Mouse (Mus musculus) bone marrow, adult 2 months (tissue): ENCODE results near the gene Ccl1. TPM values are rescaled to one million over a fixed set of nuclear protein-coding genes. Genes with fewer than 3 reads are reported as not detected.

Experiments
- H3K27ac ChIP-seq: fragments of 200-500 bp; 2 replicates; pipeline ENCODE4 v1.5.1; 2012; ENCODE audit warnings: low read depth, mild to moderate bottlenecking, control low read depth, inconsistent platforms, low read length; ENCODE audit not compliant: control insufficient read depth, poor library complexity, insufficient read depth
- H3K4me1 ChIP-seq: fragments of 200-500 bp; 2 replicates; pipeline ENCODE4 v1.6.1; 2011; ENCODE audit warnings: low read length; ENCODE audit not compliant: control insufficient read depth, insufficient read depth
- H3K4me3 ChIP-seq: fragments of 200-500 bp; replicated peaks from 2 replicates; pipeline ENCODE3; 2011; ENCODE audit warnings: mild to moderate bottlenecking, low read depth, low read length, control low read depth; ENCODE audit not compliant: control insufficient read depth
- CTCF ChIP-seq: fragments of 200-500 bp; IDR thresholded peaks from 2 replicates; pipeline ENCODE4 v1.5.1; 2011; ENCODE audit warnings: low read length, control low read depth; ENCODE audit not compliant: control insufficient read depth, insufficient read depth
- POLR2A ChIP-seq: fragments of 200-500 bp; IDR thresholded peaks from 2 replicates; pipeline ENCODE4 v1.6.1; 2011; ENCODE audit warnings: low read depth, mild to moderate bottlenecking, control low read depth, low read length, borderline replicate concordance; ENCODE audit not compliant: control insufficient read depth
- WGBS: fragments of 180-500 bp; shearing (Covaris S2); methylation state at CpG from one replicate; pipeline ENCODE4 v1.1.7; 2018; 5-methylcytosine and 5-hydroxymethylcytosine counted together
- polyA plus RNA-seq: library from polyadenylated mRNA; stranded (reverse); fragments of >200 nt; gene quantifications from 2 replicates; pipeline ENCODE4 v1.2.4, GENCODE M21; 2011; ENCODE audit warnings: low replicate concordance; ENCODE audit not compliant: missing spikeins, insufficient read depth, insufficient read length

Gene Ccl1
- polyA plus RNA-seq, 1 experiment: not detected

GRCm38 (mm10) chr11:82235551-82236207 is 69.8 kb downstream of the Ccl1 start:
- Histone ChIP-seq H3K4me3 (no peak overlapping the region), H3K27ac (no peak overlapping the region), H3K4me1 (no peaks in the 10 kb centered on the region)
- 28% methylated on average over 2 of the region's 2 CpGs for WGBS
- TF ChIP-seq CTCF: peak; percentile 70
- TF ChIP-seq POLR2A: no peak

GRCm38 (mm10) chr11:82233991-82234390 is 71.5 kb downstream of the Ccl1 start:
- no peak overlapping the region for H3K4me3 ChIP-seq
- TF ChIP-seq CTCF (no peak), POLR2A (no peak)
- WGBS: 48% methylated on average over 6 of the region's 6 CpGs
- no peaks in the 10 kb centered on the region for H3K4me1 ChIP-seq
- no peak overlapping the region for H3K27ac ChIP-seq

- Histone ChIP-seq H3K4me1 (no peaks in the 10 kb centered on the region), H3K4me3 (no peak overlapping the region), H3K27ac (no peak overlapping the region)
- WGBS: 82% methylated on average over 9 of the region's 9 CpGs
- TF ChIP-seq CTCF (no peak), POLR2A (no peak)
Observed at GRCm38 (mm10) chr11:82226976-82227375, 78.5 kb downstream of the Ccl1 start.

GRCm38 (mm10) chr11:82225936-82226335 is 79.6 kb downstream of the Ccl1 start:
- no peak overlapping the region for H3K4me3 ChIP-seq
- 74% methylated on average over 8 of the region's 8 CpGs for WGBS
- no peaks in the 10 kb centered on the region for H3K4me1 ChIP-seq
- TF ChIP-seq POLR2A (no peak), CTCF (no peak)
- H3K27ac ChIP-seq: no peak overlapping the region

GRCm38 (mm10) chr11:82216531-82216930 is 89.0 kb downstream of the Ccl1 start:
- Histone ChIP-seq H3K27ac (no peak overlapping the region), H3K4me1 (no peaks in the 10 kb centered on the region), H3K4me3 (no peak overlapping the region)
- WGBS: 47% methylated on average over 2 of the region's 2 CpGs
- no peak for TF ChIP-seq CTCF
- TF ChIP-seq POLR2A: no peak

GRCm38 (mm10) chr11:82214405-82214804 is 91.1 kb downstream of the Ccl1 start:
- no peaks in the 10 kb centered on the region for H3K4me1 ChIP-seq
- no peak overlapping the region for H3K27ac ChIP-seq
- no peak for TF ChIP-seq POLR2A
- TF ChIP-seq CTCF: no peak
- 25% methylated on average over 4 of the region's 4 CpGs for WGBS
- H3K4me3 ChIP-seq: no peak overlapping the region

GRCm38 (mm10) chr11:82206960-82207488 is 98.5 kb downstream of the Ccl1 start:
- Histone ChIP-seq H3K27ac (no peak overlapping the region), H3K4me3 (no peak overlapping the region), H3K4me1 (no peaks in the 10 kb centered on the region)
- TF ChIP-seq CTCF: no peak
- TF ChIP-seq POLR2A: no peak
- 80% methylated on average over 2 of the region's 2 CpGs for WGBS

GRCm38 (mm10) chr11:82205221-82205620 is 100.3 kb downstream of the Ccl1 start:
- H3K4me3 ChIP-seq: no peak overlapping the region
- H3K27ac ChIP-seq: no peak overlapping the region
- no peaks in the 10 kb centered on the region for H3K4me1 ChIP-seq
- WGBS: 82% methylated on average over 6 of the region's 6 CpGs
- TF ChIP-seq POLR2A (no peak), CTCF (no peak)
